Mouse (Mus musculus) heart, postnatal 0 days (tissue): ENCODE data around the gene Cd9.

Experiments used
- CTCF ChIP-seq: IDR thresholded peaks from 2 replicates; pipeline ENCODE4 v1.5.1; 2016; ENCODE audit warnings: antibody characterized with exemption, control low read depth, low read depth
- EP300 ChIP-seq: IDR thresholded peaks from 2 replicates; pipeline ENCODE4 v1.6.1; 2016; ENCODE audit warnings: antibody characterized with exemption, low read depth

DNA sequence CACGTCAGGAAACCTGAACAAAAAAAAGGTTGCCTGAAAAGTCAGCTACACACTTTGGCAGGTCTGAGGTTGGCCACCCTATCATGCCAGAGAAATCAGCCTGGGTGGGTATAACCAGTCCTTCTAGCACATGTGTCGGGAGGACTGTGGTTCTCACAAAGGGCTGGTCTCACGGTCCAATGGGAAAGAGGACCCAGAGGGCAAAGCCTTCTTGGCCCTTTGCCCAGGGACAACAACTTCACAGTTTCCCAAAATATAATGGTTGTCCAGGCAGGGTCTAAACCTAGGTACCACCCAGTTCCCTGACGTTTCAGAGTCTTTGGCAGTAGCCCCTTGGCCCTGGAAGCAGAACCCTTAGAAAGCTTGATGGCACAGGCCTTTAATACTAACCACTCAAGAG is 25.4 kb downstream of the Cd9 start:
- TF ChIP-seq CTCF = no peak
- TF ChIP-seq EP300 = no peak
